In the genomic region with DNA sequence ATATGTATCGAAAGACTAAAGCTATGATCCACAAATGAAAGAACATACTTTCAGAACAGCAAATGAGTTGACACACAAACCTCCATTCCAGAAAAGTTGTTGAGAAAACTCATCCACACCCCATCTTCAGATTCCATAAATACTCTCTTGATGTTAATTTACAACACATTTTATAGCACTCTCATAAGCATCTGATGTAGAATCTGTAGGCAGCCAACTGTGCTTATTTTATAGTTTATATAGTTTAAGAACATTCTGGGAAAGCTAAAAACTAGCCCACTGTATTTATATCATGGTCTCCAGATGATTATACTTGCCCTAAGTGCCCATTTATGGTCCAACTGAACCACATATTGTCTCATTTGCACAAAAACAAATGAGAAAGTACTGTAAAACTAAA, we compare ENCODE assay signal across 24 mouse cellular contexts.
DNase-seq lines count a peak whose midpoint lies in the region; ATAC-seq and TF ChIP-seq lines count a peak whose summit lies in the region.
"Had no signal": no experiment of that assay in that cellular context is flagged by ENCODE, and none has a peak within 500 bp of the region (broad histone marks: within the 10 kb centered on the region; RNA-seq: fewer than 3 reads in every experiment).

No protein-coding gene starts in this region.

- H3K27ac ChIP-seq in forebrain, postnatal 0 days (ENCODE audit: low read depth, low read length): no peak overlapping the region
- H3K27ac ChIP-seq in forebrain, embryonic 16.5 days (ENCODE audit: low read length): no peak overlapping the region
- H3K27ac ChIP-seq in kidney, embryonic 14.5 days (ENCODE audit: low read depth, low read length): no peak overlapping the region

- H3K36me3 ChIP-seq in forebrain, postnatal 0 days (ENCODE audit: insufficient read depth): no peaks in the 10 kb centered on the region
- H3K36me3 ChIP-seq in forebrain, embryonic 16.5 days (ENCODE audit: control insufficient read depth, insufficient read depth): no peaks in the 10 kb centered on the region
- no peaks in the 10 kb centered on the region for H3K36me3 ChIP-seq in kidney, embryonic 14.5 days (ENCODE audit: control insufficient read depth, insufficient read depth, low read length)
- H3K36me3 ChIP-seq: G1E had no signal

- no peaks in the 10 kb centered on the region for H3K9me3 ChIP-seq in forebrain, postnatal 0 days (ENCODE audit: low read length)
- no peaks in the 10 kb centered on the region for H3K9me3 ChIP-seq in forebrain, embryonic 16.5 days (ENCODE audit: control insufficient read depth, low read length)
- no peaks in the 10 kb centered on the region for H3K9me3 ChIP-seq in kidney, embryonic 14.5 days (ENCODE audit: control insufficient read depth, low read length)
- H3K9me3 ChIP-seq: G1E had no signal

- H3K4me1 ChIP-seq in forebrain, postnatal 0 days (ENCODE audit: insufficient read depth): no peaks in the 10 kb centered on the region
- no peaks in the 10 kb centered on the region for H3K4me1 ChIP-seq in forebrain, embryonic 16.5 days (replicated peaks; ENCODE audit: control insufficient read depth, insufficient read depth, low read length)
- H3K4me1 ChIP-seq in kidney, embryonic 14.5 days (ENCODE audit: control insufficient read depth, insufficient read depth, low read length): no peaks in the 10 kb centered on the region

- peak; percentile 86 for ATAC-seq in forebrain, postnatal 0 days
- ATAC-seq in forebrain, embryonic 16.5 days: no peak
- peak; percentile 87 for ATAC-seq in frontal cortex, adult (ENCODE audit: low TSS enrichment)
- no peak for ATAC-seq in kidney, embryonic 14.5 days (ENCODE audit: low FRiP score, low TSS enrichment)
- ATAC-seq: activated CD4-positive, CD25-positive, alpha-beta regulatory T cell, adult 4 months; CD4-positive, CD25-positive, alpha-beta regulatory T cell, adult 4 months; Patski had no signal

- H3K9ac ChIP-seq in forebrain, postnatal 0 days: no peak overlapping the region
- no peak overlapping the region for H3K9ac ChIP-seq in forebrain, embryonic 16.5 days (replicated peaks; ENCODE audit: low read depth, low read length)
- H3K9ac ChIP-seq in kidney, embryonic 14.5 days (ENCODE audit: low read depth, low read length): no peak overlapping the region

- H3K27me3 ChIP-seq in forebrain, postnatal 0 days (ENCODE audit: insufficient read depth, low read length): no peaks in the 10 kb centered on the region
- no peaks in the 10 kb centered on the region for H3K27me3 ChIP-seq in forebrain, embryonic 16.5 days (replicated peaks; ENCODE audit: control insufficient read depth, insufficient read depth, low read length)
- H3K27me3 ChIP-seq in kidney, embryonic 14.5 days (ENCODE audit: control insufficient read depth, insufficient read depth, low read length): no peaks in the 10 kb centered on the region
- H3K27me3 ChIP-seq: CH12.LX, Patski had no signal

- no peak for TF ChIP-seq CTCF in forebrain, postnatal 0 days (IDR thresholded peaks at IDR 0.05; ENCODE audit: low read depth)

- H3K4me2 ChIP-seq in forebrain, postnatal 0 days (ENCODE audit: low read depth): no peak overlapping the region
- H3K4me2 ChIP-seq in forebrain, embryonic 16.5 days (ENCODE audit: low read length): no peak overlapping the region
- H3K4me2 ChIP-seq in kidney, embryonic 14.5 days (replicated peaks; ENCODE audit: low read depth, low read length): no peak overlapping the region

- no peak overlapping the region for H3K4me3 ChIP-seq in forebrain, postnatal 0 days (ENCODE audit: low read depth, low read length)
- H3K4me3 ChIP-seq in forebrain, embryonic 16.5 days (replicated peaks; ENCODE audit: low read length): no peak overlapping the region
- no peak overlapping the region for H3K4me3 ChIP-seq in kidney, embryonic 14.5 days (ENCODE audit: low read length)

- peak; percentile 13 for DNase-seq in forebrain, postnatal 0 days
- no peak for DNase-seq in frontal cortex, postnatal 10 days (ENCODE audit: low spot score in 2 of 2)
- peak; percentile 8 for DNase-seq in brain, adult 2 months (ENCODE audit: low read depth, low spot score)
- DNase-seq in telencephalon, adult 2 months (ENCODE audit: low read depth, low spot score): peak; percentile 23
- no peak for DNase-seq in adipocyte (ENCODE audit: low spot score)
- DNase-seq: adrenal gland, adult 2 months; adrenal gland, adult 8-10 months; adrenal gland, postnatal 10 days; adrenal gland, postnatal 14 days; adrenal gland, postnatal 25 days; adrenal gland, postnatal 36 days; B cell, adult 2 months; cerebellum, adult 11 months; cerebellum, adult 11-12 months; cerebellum, adult 18-20 months; cerebellum, adult 2 months had no signal

- WGBS in forebrain, postnatal 0 days: 65% methylated on average over 1 of the region's 1 CpGs
- WGBS in forebrain, embryonic 16.5 days: 94% methylated on average over 1 of the region's 1 CpGs
- 97% methylated on average over 1 of the region's 1 CpGs for WGBS in kidney, embryonic 14.5 days

Comparison
In these comparisons a context has a peak if more than half of its experiments do, and no peak if none do; other contexts are left out.
1. ATAC-seq: peak in forebrain, postnatal 0 days (single experiment) and frontal cortex, adult (single experiment); none in forebrain, embryonic 16.5 days (single experiment) and kidney, embryonic 14.5 days (single experiment).
2. DNase-seq: peak in forebrain, postnatal 0 days (single experiment), brain, adult 2 months (single experiment) and telencephalon, adult 2 months (single experiment); none in frontal cortex, postnatal 10 days (0 of 2) and adipocyte (single experiment).